Mouse (Mus musculus) cerebellum, adult 18-20 months (tissue): ENCODE data around the gene Fbxl8.
A peak's percentile ranks its signal among the peaks of the same experiment; 100 is the strongest.
"Not testable (repeated sequence)": the region's sequence is repeated elsewhere in the genome, so short reads cannot be mapped to it uniquely, and the experiment has no call there.

Experiments
- DNase-seq, 2 experiments: peaks; one replicate each; pipeline ENCODE4 v3.0.0; 2021

Gene Fbxl8

GRCm38 (mm10) chr8:105264024-105264982 is at the start of gene Fbxl8, which contains the start of gene Tradd:
Gene Fbxl8, plus strand, starts transcription at chr8:105264648.
Gene Tradd, minus strand, starts transcription at chr8:105264609.
- DNase-seq: peak; percentile 67 to 74

GRCm38 (mm10) chr8:105217926-105218522 is 46.4 kb upstream of the Fbxl8 start:
- DNase-seq: no peak

- DNase-seq: no peak
Measured at GRCm38 (mm10) chr8:105223850-105224249, 40.6 kb upstream of the Fbxl8 start.

GRCm38 (mm10) chr8:105224413-105225271 is 39.8 kb upstream of the Fbxl8 start, which contains the start of gene D230025D16Rik:
Gene D230025D16Rik, plus strand, starts transcription at chr8:105225145.
- DNase-seq: peak; percentile 94 to 96

- no peak for DNase-seq
Measured at GRCm38 (mm10) chr8:105225272-105225593, 39.2 kb upstream of the Fbxl8 start.

- DNase-seq: no peak
Measured at GRCm38 (mm10) chr8:105225917-105226316, 38.5 kb upstream of the Fbxl8 start.

- no peak for DNase-seq
Measured at GRCm38 (mm10) chr8:105231503-105232320, 32.7 kb upstream of the Fbxl8 start.

- DNase-seq: not testable (repeated sequence)
Measured at GRCm38 (mm10) chr8:105232321-105232693, 32.1 kb upstream of the Fbxl8 start.

GRCm38 (mm10) chr8:105233126-105233935 is 31.1 kb upstream of the Fbxl8 start:
- no peak for DNase-seq

GRCm38 (mm10) chr8:105235206-105235605 is 29.2 kb upstream of the Fbxl8 start:
- no peak for DNase-seq

- no peak for DNase-seq
Measured at GRCm38 (mm10) chr8:105237442-105238142, 26.9 kb upstream of the Fbxl8 start.

GRCm38 (mm10) chr8:105241016-105241415 is 23.4 kb upstream of the Fbxl8 start:
- DNase-seq: no peak

GRCm38 (mm10) chr8:105251954-105252353 is 12.5 kb upstream of the Fbxl8 start:
- no peak for DNase-seq

GRCm38 (mm10) chr8:105252680-105253537 is 11.5 kb upstream of the Fbxl8 start:
- DNase-seq: no peak

GRCm38 (mm10) chr8:105253766-105254151 is 10.7 kb upstream of the Fbxl8 start:
- DNase-seq: no peak

- DNase-seq: peak; percentile 86 to 87
Measured at GRCm38 (mm10) chr8:105254152-105254965, 10.1 kb upstream of the Fbxl8 start.

- DNase-seq: peak in 1 of 2 experiments; percentile 21
Measured at GRCm38 (mm10) chr8:105254966-105255350, 9.5 kb upstream of the Fbxl8 start, which contains the start of gene B3gnt9. Gene B3gnt9, minus strand, starts transcription at chr8:105255153.

- DNase-seq: no peak
Measured at GRCm38 (mm10) chr8:105257318-105258114, 6.9 kb upstream of the Fbxl8 start.
